Mouse (Mus musculus): ENCODE data around the gene Rpl36-ps4. TPM values are rescaled to one million over a fixed set of nuclear protein-coding genes. Genes with fewer than 3 reads are reported as not detected.
"Not testable (repeated sequence)": the region's sequence is repeated elsewhere in the genome, so short reads cannot be mapped to it uniquely, and the experiment has no call there.

Rpl36-ps4 gene
- polyA plus RNA-seq, 1 experiment from 2014 or later, result not detected

- no peaks in the 10 kb centered on the region for H3K36me3 ChIP-seq (replicated peaks; ENCODE audit: insufficient read depth, low read length)
- no peak for DNase-seq
- H3K4me2 ChIP-seq (ENCODE audit: low read depth, low read length), result no peak overlapping the region
- H3K9me3 ChIP-seq (ENCODE audit: low read length), result no peaks in the 10 kb centered on the region
- no peak overlapping the region for H3K4me3 ChIP-seq (ENCODE audit: low read depth, low read length)
- H3K9ac ChIP-seq (replicated peaks), result no peak overlapping the region
- H3K27ac ChIP-seq (ENCODE audit: low read depth), result no peak overlapping the region
- TF ChIP-seq CTCF (IDR thresholded peaks at IDR 0.05; ENCODE audit: low read depth), result no peak
- no peak for TF ChIP-seq EP300 (IDR thresholded peaks at IDR 0.05; ENCODE audit: low read depth)
- no peaks in the 10 kb centered on the region for H3K27me3 ChIP-seq (ENCODE audit: insufficient read depth, low read length)
- no peaks in the 10 kb centered on the region for H3K4me1 ChIP-seq (ENCODE audit: insufficient read depth)
- no peak for ATAC-seq
- 72% methylated on average over 10 of the region's 10 CpGs for WGBS (ENCODE audit: insufficient replicate concordance)
Observed at GRCm38 (mm10) chr17:87934326-87934725, 13.5 kb downstream of the Rpl36-ps4 start.

GRCm38 (mm10) chr17:87934736-87935135 lies 14.0 kb downstream of the Rpl36-ps4 start:
- Histone ChIP-seq H3K9me3 (ENCODE audit: low read length) (no peaks in the 10 kb centered on the region), H3K27ac (ENCODE audit: low read depth) (no peak overlapping the region), H3K4me1 (ENCODE audit: insufficient read depth) (no peaks in the 10 kb centered on the region), H3K4me3 (ENCODE audit: low read depth, low read length) (no peak overlapping the region), H3K9ac (replicated peaks) (no peak overlapping the region), H3K36me3 (replicated peaks; ENCODE audit: insufficient read depth, low read length) (no peaks in the 10 kb centered on the region), H3K4me2 (ENCODE audit: low read depth, low read length) (no peak overlapping the region), H3K27me3 (ENCODE audit: insufficient read depth, low read length) (no peaks in the 10 kb centered on the region)
- DNase-seq, result no peak
- WGBS (ENCODE audit: insufficient replicate concordance), result 80% methylated on average over 8 of the region's 8 CpGs
- TF ChIP-seq CTCF (IDR thresholded peaks at IDR 0.05; ENCODE audit: low read depth) (no peak), EP300 (IDR thresholded peaks at IDR 0.05; ENCODE audit: low read depth) (no peak)
- no peak for ATAC-seq

GRCm38 (mm10) chr17:87936156-87936555 lies 15.4 kb downstream of the Rpl36-ps4 start:
- no peak overlapping the region for H3K4me2 ChIP-seq (ENCODE audit: low read depth, low read length)
- no peaks in the 10 kb centered on the region for H3K27me3 ChIP-seq (ENCODE audit: insufficient read depth, low read length)
- 65% methylated on average over 4 of the region's 4 CpGs for WGBS (ENCODE audit: insufficient replicate concordance)
- no peaks in the 10 kb centered on the region for H3K36me3 ChIP-seq (replicated peaks; ENCODE audit: insufficient read depth, low read length)
- DNase-seq, result no peak
- H3K9me3 ChIP-seq (ENCODE audit: low read length), result no peaks in the 10 kb centered on the region
- no peaks in the 10 kb centered on the region for H3K4me1 ChIP-seq (ENCODE audit: insufficient read depth)
- no peak for ATAC-seq
- TF ChIP-seq CTCF (IDR thresholded peaks at IDR 0.05; ENCODE audit: low read depth) (no peak), EP300 (IDR thresholded peaks at IDR 0.05; ENCODE audit: low read depth) (no peak)
- no peak overlapping the region for H3K9ac ChIP-seq (replicated peaks)
- H3K4me3 ChIP-seq (ENCODE audit: low read depth, low read length), result no peak overlapping the region
- H3K27ac ChIP-seq (ENCODE audit: low read depth), result no peak overlapping the region

GRCm38 (mm10) chr17:87948965-87949584 lies 28.3 kb downstream of the Rpl36-ps4 start:
- Histone ChIP-seq H3K4me3 (ENCODE audit: low read depth, low read length) (no peak overlapping the region), H3K4me1 (ENCODE audit: insufficient read depth) (no peaks in the 10 kb centered on the region), H3K27ac (ENCODE audit: low read depth) (no peak overlapping the region), H3K9ac (replicated peaks) (no peak overlapping the region), H3K36me3 (replicated peaks; ENCODE audit: insufficient read depth, low read length) (no peaks in the 10 kb centered on the region), H3K9me3 (ENCODE audit: low read length) (no peaks in the 10 kb centered on the region), H3K27me3 (ENCODE audit: insufficient read depth, low read length) (no peaks in the 10 kb centered on the region), H3K4me2 (ENCODE audit: low read depth, low read length) (no peak overlapping the region)
- TF ChIP-seq EP300 (IDR thresholded peaks at IDR 0.05; ENCODE audit: low read depth), result no peak
- peak; percentile 97 for TF ChIP-seq CTCF (IDR thresholded peaks at IDR 0.05; ENCODE audit: low read depth)
- ATAC-seq, result 0 out of 2 replicates have a peak, but pooled peaks have one; percentile 45
- 37% methylated on average over 16 of the region's 16 CpGs for WGBS (ENCODE audit: insufficient replicate concordance)
- DNase-seq, result peak; percentile 82

GRCm38 (mm10) chr17:87954618-87955124 lies 33.9 kb downstream of the Rpl36-ps4 start:
- not testable (repeated sequence) for ATAC-seq; H3K9me3 ChIP-seq (ENCODE audit: low read length); H3K4me1 ChIP-seq (ENCODE audit: insufficient read depth); DNase-seq; H3K4me3 ChIP-seq (ENCODE audit: low read depth, low read length); H3K4me2 ChIP-seq (ENCODE audit: low read depth, low read length); H3K27ac ChIP-seq (ENCODE audit: low read depth); H3K36me3 ChIP-seq (replicated peaks; ENCODE audit: insufficient read depth, low read length); H3K27me3 ChIP-seq (ENCODE audit: insufficient read depth, low read length); H3K9ac ChIP-seq (replicated peaks)
- WGBS (ENCODE audit: insufficient replicate concordance), result 66% methylated on average over 13 of the region's 13 CpGs

- Histone ChIP-seq H3K27me3 (ENCODE audit: insufficient read depth, low read length) (no peaks in the 10 kb centered on the region), H3K4me3 (ENCODE audit: low read depth, low read length) (no peak overlapping the region), H3K27ac (ENCODE audit: low read depth) (no peak overlapping the region), H3K9ac (replicated peaks) (no peak overlapping the region), H3K4me1 (ENCODE audit: insufficient read depth) (no peaks in the 10 kb centered on the region), H3K4me2 (ENCODE audit: low read depth, low read length) (no peak overlapping the region), H3K36me3 (replicated peaks; ENCODE audit: insufficient read depth, low read length) (no peaks in the 10 kb centered on the region), H3K9me3 (ENCODE audit: low read length) (no peaks in the 10 kb centered on the region; the same call in 1 of the 2 replicates)
- WGBS (ENCODE audit: insufficient replicate concordance), result 72% methylated on average over 12 of the region's 12 CpGs
- TF ChIP-seq CTCF (IDR thresholded peaks at IDR 0.05; ENCODE audit: low read depth) (no peak), EP300 (IDR thresholded peaks at IDR 0.05; ENCODE audit: low read depth) (no peak)
- DNase-seq (no peak), ATAC-seq (no peak)
Observed at GRCm38 (mm10) chr17:87957096-87957840, 36.5 kb downstream of the Rpl36-ps4 start.

All from liver, postnatal 0 days (tissue).